Mouse (Mus musculus) kidney, embryonic 15.5 days (tissue): ENCODE measurements around the gene Rassf7. TPM values are rescaled to one million over a fixed set of nuclear protein-coding genes. Genes with fewer than 3 reads are reported as not detected.

Source experiments
- ATAC-seq: fragments of 200-750 bp; cut with Nextera tagmentation; replicated peaks from 2 replicates; pipeline ENCODE4 v1.8.0; 2017; ENCODE audit warnings: moderate TSS enrichment; ENCODE audit not compliant: low FRiP score
- H3K27ac ChIP-seq: fragments of 300-500 bp; sonication (generic); 2 replicates; pipeline ENCODE4 v1.5.1; 2015; ENCODE audit warnings: mild to moderate bottlenecking, inconsistent platforms
- H3K27me3 ChIP-seq: fragments of 300-500 bp; sonication (generic); 2 replicates; pipeline ENCODE4 v1.6.1; 2015; ENCODE audit warnings: inconsistent platforms
- H3K36me3 ChIP-seq: fragments of 300-500 bp; sonication (generic); 2 replicates; pipeline ENCODE4 v1.6.1; 2015; ENCODE audit warnings: inconsistent platforms
- H3K4me1 ChIP-seq: fragments of 300-500 bp; sonication (generic); 2 replicates; pipeline ENCODE4 v1.6.1; 2015; ENCODE audit warnings: inconsistent platforms
- H3K4me2 ChIP-seq: fragments of 300-500 bp; sonication (generic); 2 replicates; pipeline ENCODE4 v1.6.1; 2015; ENCODE audit warnings: moderate library complexity, mild to moderate bottlenecking, inconsistent platforms
- H3K4me3 ChIP-seq: fragments of 300-500 bp; sonication (generic); replicated peaks from 2 replicates; pipeline ENCODE4 v1.5.1; 2015; ENCODE audit warnings: mild to moderate bottlenecking, inconsistent platforms
- H3K9ac ChIP-seq: fragments of 300-500 bp; sonication (generic); 2 replicates; pipeline ENCODE4 v1.6.1; 2015; ENCODE audit warnings: mild to moderate bottlenecking, inconsistent platforms
- H3K9me3 ChIP-seq: fragments of 300-500 bp; sonication (generic); replicated peaks from 2 replicates; pipeline ENCODE4 v1.6.1; 2016; ENCODE audit warnings: inconsistent platforms
- WGBS: fragments of 180-500 bp; shearing (Covaris S2); methylation state at CpG from one replicate; pipeline ENCODE4 v1.1.7; 2015; ENCODE audit warnings: mixed read lengths; 5-methylcytosine and 5-hydroxymethylcytosine counted together
- polyA plus RNA-seq: library from polyadenylated mRNA; unstranded; fragments of >200 nt; fragmentation: Nextera tagmentation; extraction: Ambion mirVana; gene quantifications from 2 replicates; pipeline ENCODE4 v1.2.1, GENCODE M21; 2015

Rassf7 gene
- polyA plus RNA-seq, 1 experiment from 2014 or later = 66.9 TPM

DNA sequence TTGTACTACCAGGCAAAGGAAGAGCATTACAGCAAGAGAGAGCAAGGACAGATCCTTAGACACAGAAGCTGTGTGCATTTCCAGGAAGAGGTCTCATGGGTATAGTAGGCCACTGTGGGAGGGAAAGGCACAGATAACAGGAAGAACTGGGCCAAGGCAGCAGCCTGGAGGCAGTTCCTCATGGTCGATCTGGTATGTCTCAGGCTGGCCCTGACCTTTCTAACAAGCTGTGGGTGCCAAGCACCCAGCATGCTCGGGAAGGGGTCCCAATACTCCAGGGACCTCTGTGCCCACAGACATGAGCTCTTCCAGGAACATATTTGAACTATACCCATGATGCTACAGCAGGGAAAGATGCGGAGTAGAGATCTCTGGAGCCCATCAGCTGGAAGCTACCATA is 11.1 kb upstream of the Rassf7 start:
- Histone ChIP-seq H3K9ac (no peak overlapping the region), H3K9me3 (no peaks in the 10 kb centered on the region), H3K27ac (no peak overlapping the region), H3K4me3 (no peak overlapping the region), H3K36me3 (no peaks in the 10 kb centered on the region), H3K27me3 (no peaks in the 10 kb centered on the region), H3K4me2 (no peak overlapping the region), H3K4me1 (no peaks in the 10 kb centered on the region)
- WGBS = 82% methylated on average over 3 of the region's 3 CpGs
- ATAC-seq = no peak

DNA sequence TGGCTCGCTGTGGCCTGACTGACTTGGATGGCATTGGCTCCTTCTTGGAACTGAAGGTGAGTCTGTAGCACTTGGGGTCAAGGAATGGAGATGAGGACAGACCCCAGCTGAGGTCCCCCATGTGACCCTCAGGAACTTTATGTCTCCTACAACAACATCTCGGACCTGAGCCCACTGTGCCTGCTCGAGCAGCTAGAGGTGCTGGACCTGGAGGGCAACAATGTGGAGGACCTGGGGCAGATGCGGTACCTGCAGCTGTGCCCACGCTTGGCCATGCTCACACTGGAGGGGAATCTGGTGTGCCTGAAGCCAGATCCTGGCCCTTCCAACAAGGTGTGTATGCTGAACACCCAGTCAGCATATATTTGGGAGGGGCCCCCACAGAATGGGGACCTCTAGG is 10.2 kb upstream of the Rassf7 start:
- Histone ChIP-seq H3K9me3 (no peaks in the 10 kb centered on the region), H3K4me2 (no peak overlapping the region), H3K9ac (no peak overlapping the region), H3K4me3 (no peak overlapping the region), H3K27ac (no peak overlapping the region), H3K36me3 (no peaks in the 10 kb centered on the region), H3K4me1 (no peaks in the 10 kb centered on the region), H3K27me3 (no peaks in the 10 kb centered on the region)
- ATAC-seq = no peak
- WGBS = 88% methylated on average over 5 of the region's 5 CpGs

DNA sequence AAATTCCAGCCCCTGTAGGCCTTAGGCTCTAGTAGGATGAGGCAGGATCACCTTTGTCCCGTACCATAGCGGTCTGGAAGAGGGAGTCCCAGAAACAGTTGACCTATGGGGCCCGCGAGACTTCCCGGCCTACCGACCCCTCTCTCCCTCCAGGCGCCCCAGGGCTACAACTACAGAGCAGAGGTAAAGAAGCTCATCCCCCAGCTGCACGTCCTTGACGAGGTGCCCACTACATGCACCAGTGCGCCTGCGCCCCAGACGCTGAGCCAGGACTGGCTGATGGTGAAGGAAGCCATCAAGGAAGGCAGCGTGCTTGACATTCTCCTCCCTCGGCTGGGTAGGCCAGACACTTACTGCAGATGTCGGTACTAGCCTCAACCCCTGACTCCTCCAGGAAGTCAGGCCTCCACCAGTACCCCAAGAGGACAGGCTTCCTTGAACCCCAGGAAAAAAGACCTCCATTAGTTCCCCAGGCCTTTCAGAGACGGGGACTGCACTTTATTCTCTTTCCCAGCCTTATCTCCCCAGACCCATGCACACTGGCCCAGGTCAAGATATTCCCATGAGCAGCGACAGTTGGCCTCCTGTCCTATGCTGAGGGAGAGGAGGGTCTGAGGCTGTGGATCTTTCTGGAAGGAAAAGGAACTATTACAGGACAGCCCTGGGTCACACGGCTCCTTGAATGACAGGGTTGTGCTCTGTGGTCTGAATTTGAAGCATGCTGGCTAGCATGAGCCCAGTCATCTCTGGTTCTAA is 9.3 kb upstream of the Rassf7 start:
- no peak overlapping the region for H3K4me3 ChIP-seq
- WGBS = 90% methylated on average over 18 of the region's 18 CpGs
- H3K9me3 ChIP-seq = no peaks in the 10 kb centered on the region
- no peak overlapping the region for H3K4me2 ChIP-seq
- ATAC-seq = no peak
- H3K27me3 ChIP-seq = no peaks in the 10 kb centered on the region
- H3K9ac ChIP-seq = no peak overlapping the region
- H3K4me1 ChIP-seq = no peaks in the 10 kb centered on the region
- H3K27ac ChIP-seq = no peak overlapping the region
- no peaks in the 10 kb centered on the region for H3K36me3 ChIP-seq

DNA sequence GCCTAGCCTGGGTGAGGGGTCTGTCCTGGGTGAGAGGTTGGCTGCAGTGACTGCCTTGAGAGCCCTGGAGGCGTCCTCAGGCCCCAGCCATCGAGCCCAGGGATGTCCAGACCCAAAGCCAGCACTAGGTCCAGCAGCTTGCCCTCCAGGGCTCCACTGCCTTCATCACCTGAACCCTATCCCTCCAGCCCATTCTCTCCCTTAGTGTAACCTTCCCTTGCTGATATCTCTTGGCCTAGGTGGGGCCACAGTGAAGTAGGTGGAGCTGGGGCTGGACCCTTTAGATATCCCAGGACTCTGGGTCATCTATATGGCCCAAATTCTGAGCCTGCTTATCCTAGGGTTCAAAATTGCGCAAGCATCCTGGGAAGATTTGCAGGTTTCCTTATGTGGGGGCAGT is 6.1 kb upstream of the Rassf7 start:
- Histone ChIP-seq H3K4me2 (no peak overlapping the region), H3K4me3 (no peak overlapping the region), H3K27me3 (no peaks in the 10 kb centered on the region), H3K9me3 (no peaks in the 10 kb centered on the region), H3K36me3 (no peaks in the 10 kb centered on the region), H3K9ac (no peak overlapping the region), H3K4me1 (peaks cover 10% of the 10 kb centered on the region), H3K27ac (no peak overlapping the region)
- ATAC-seq = no peak; the same call in 1 of the 2 replicates
- 83% methylated on average over 3 of the region's 3 CpGs for WGBS

DNA sequence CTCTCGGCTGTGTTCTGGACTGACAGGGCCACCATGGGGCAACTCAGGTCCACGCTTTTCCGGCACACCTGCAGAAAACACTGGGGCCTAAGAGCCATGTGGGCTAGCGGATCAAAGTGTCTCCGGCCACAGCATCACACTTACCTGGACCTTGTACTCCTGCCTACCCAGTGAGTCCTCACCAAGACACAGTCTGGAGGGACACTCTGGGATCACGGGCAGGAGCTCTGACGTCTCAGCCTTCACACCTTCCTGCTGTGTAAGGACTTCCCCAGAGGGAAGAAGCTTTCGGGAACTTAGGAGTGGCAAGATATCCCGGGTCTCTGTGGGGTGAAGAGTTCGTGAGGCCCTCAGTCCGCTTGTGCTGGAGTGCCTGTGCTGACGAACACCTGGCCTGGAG is 5.5 kb upstream of the Rassf7 start:
- no peak for ATAC-seq
- Histone ChIP-seq H3K9me3 (no peaks in the 10 kb centered on the region), H3K36me3 (no peaks in the 10 kb centered on the region), H3K4me2 (no peak overlapping the region), H3K27me3 (no peaks in the 10 kb centered on the region), H3K27ac (no peak overlapping the region), H3K4me3 (no peak overlapping the region), H3K4me1 (peaks cover 16% of the 10 kb centered on the region), H3K9ac (no peak overlapping the region)
- WGBS = 68% methylated on average over 12 of the region's 12 CpGs

DNA sequence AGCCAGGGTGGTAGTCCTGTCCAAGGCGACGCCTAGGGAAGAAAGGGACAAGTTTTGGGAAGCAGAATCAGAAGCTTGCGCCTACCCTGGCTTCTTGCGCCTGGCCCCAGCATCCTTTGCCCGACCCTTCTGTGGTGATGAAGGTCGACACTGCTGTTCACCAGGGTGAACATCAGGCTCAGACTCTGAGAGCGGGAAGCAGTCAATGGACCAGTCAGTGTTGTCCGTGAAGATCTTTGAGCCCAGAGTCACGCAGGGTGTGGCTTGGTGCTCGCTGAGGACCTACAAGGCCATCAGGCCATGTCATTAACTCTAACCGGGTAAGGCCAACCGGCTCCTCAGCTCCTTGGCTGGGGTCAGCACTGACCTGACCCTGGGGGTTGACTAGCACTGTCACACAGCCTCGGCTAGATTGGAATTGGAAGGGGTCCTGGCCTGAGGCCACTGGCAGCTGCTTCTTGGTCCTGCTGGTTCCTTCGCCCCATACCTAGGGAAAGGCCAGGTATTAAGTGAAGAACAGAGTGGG is 5.0 kb upstream of the Rassf7 start:
- Histone ChIP-seq H3K27me3 (no peaks in the 10 kb centered on the region), H3K9ac (no peak overlapping the region), H3K4me2 (no peak overlapping the region), H3K27ac (no peak overlapping the region), H3K36me3 (no peaks in the 10 kb centered on the region), H3K9me3 (no peaks in the 10 kb centered on the region), H3K4me1 (peaks cover 17% of the 10 kb centered on the region), H3K4me3 (no peak overlapping the region)
- no peak for ATAC-seq
- 80% methylated on average over 14 of the region's 14 CpGs for WGBS

DNA sequence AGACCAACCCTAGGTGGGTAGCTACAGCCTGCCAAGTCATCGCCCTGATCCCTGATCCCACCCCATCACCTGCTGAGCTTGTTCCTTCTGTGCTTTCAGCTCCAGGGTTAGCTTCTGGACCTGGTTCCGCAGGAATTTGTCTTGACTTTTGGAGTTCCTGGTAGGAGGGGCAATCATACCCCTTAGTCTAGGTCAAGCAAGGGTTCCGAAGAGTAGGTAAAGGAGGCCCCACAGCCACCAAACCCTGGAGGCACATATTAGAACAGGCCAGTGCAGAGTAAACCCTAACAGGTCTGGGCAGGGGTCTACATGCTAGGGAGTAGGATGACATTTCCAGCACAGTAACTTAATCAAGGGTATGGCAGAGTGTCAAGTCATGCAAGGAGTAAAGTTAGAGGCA is 2.5 kb upstream of the Rassf7 start:
- WGBS = 83% methylated on average over 3 of the region's 3 CpGs
- ATAC-seq = no peak
- H3K27ac ChIP-seq = no peak overlapping the region

DNA sequence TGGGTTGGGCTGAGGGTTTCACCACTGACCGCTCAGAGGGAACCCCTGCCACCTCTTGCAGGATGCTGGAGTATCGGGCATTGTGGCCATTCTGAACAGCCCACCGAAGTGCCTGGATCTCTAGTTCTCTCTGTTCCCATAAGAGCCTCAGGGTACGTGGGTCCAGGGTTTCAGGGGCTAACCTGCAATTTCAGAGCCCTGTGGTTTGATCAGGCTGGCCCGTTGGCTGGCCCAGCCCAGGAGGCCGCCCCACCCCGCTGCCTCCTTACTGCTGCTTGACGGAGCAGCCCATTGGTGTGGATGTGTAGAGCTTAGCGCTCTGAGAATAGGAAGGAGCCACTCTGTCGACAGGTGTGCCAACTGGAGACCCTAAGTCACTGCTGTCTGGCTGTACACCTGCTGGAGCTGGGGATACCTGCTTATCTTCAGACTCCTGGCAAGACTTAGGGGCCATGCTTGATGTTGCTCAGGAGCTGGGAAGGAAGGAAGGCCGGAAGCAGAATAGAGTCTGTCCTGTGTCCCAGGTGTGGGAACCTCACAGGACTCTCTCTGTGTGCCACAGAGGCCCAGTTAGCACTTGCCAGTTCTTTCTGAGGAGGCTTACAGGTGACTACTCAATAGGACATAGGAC is 1.9 kb upstream of the Rassf7 start, which contains the start of gene Lmntd2:
Lmntd2 (minus strand) TSS at position 476 of the 631 bp plus-strand sequence.
- Histone ChIP-seq H3K9me3 (no peaks in the 10 kb centered on the region), H3K27me3 (no peaks in the 10 kb centered on the region), H3K4me1 (peaks cover 46% of the 10 kb centered on the region), H3K36me3 (peaks cover 11% of the 10 kb centered on the region), H3K9ac (peak within 1 kb of the TSS; percentile 60), H3K4me2 (peak within 1 kb of the TSS; percentile 86), H3K27ac (peak within 1 kb of the TSS; percentile 98), H3K4me3 (peak within 1 kb of the TSS; percentile 63)
- WGBS = 95% methylated on average over 11 of the region's 11 CpGs
- ATAC-seq = no peak

More for the DNA sequence above, 2.5 kb upstream of the Rassf7 start:
- H3K9ac ChIP-seq = no peak overlapping the region
- H3K36me3 ChIP-seq = peaks cover 5% of the 10 kb centered on the region
- no peaks in the 10 kb centered on the region for H3K9me3 ChIP-seq
- no peak overlapping the region for H3K4me3 ChIP-seq
- H3K4me1 ChIP-seq = peaks cover 40% of the 10 kb centered on the region
- H3K27me3 ChIP-seq = no peaks in the 10 kb centered on the region
- H3K4me2 ChIP-seq = no peak overlapping the region

DNA sequence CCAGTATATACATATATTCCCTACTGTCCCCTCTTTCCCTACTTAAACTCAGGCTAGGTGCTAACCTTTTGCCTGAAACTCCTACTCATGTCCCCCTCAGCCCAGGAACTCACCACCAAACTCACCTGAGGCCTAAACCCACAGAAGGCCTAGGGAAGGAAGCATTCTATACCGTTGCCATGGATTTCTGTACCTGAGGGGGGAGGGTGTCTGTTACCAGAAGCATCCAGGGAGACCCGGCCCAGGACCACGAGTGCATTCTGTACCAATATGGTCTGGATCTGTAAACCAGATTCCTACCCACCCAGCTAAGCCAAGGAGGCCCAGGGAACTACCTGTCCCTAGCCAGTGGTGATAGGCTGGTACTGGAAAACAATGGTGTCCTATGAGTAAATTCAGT is 1.4 kb upstream of the Rassf7 start:
- Histone ChIP-seq H3K27me3 (no peaks in the 10 kb centered on the region), H3K27ac (peak overlapping the region; percentile 98), H3K4me2 (peak overlapping the region; percentile 86), H3K36me3 (peaks cover 17% of the 10 kb centered on the region), H3K9ac (peak overlapping the region; percentile 60; the same call in 1 of the 2 replicates), H3K4me1 (peaks cover 46% of the 10 kb centered on the region), H3K4me3 (no peak overlapping the region), H3K9me3 (no peaks in the 10 kb centered on the region)
- WGBS = 68% methylated on average over 3 of the region's 3 CpGs
- no peak for ATAC-seq

DNA sequence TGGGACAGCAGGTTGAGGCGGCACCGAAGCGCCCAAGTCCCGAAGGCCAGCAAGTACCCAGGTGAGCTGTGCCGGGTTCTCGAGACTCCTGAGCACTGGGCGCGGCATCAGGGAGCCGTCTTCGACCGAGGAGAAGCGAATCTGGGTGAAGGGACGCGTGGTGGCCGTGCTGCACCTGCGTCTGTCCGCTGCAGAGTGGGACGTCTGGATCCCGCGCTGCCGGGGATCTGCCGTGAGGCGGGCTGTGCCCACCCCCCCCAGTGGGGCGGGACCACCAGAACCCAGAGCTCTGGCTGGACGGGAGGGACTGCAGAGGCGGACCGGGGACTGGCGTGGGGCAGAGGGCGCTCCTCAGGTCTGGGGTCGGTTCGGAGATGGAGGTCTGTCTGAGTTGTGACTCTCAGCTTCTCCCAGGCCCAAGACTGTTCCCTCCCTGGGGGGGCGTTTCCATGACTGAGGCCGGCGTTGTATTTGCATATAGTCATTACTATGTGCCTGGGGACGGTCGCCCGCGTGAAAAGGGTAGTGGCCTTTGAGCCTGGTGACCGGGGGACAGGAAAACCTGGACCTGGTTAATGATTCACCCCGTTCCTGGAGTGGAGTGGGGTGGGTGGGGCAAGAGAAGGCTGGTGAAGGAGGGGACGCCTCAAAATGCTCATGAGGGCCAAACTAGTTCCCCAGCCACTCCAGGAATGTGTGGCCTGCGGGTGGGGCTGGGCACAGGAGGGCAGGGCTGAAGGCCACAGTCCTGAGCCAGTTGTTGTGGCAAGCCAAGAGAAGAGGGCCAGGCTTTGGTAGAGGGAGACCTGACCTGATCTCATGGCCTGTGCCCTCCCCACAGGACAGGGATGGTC is 447 bp downstream of the Rassf7 start:
- peaks cover 62% of the 10 kb centered on the region for H3K4me1 ChIP-seq
- H3K9me3 ChIP-seq = no peaks in the 10 kb centered on the region
- H3K27me3 ChIP-seq = no peaks in the 10 kb centered on the region
- 2% methylated on average over 42 of the region's 42 CpGs for WGBS
- H3K4me3 ChIP-seq = peak overlapping the region; percentile 63
- H3K36me3 ChIP-seq = peaks cover 22% of the 10 kb centered on the region
- peak overlapping the region; percentile 60 for H3K9ac ChIP-seq
- peak overlapping the region; percentile 98 for H3K27ac ChIP-seq
- peak overlapping the region; percentile 86 for H3K4me2 ChIP-seq
- peak; percentile 72 for ATAC-seq

DNA sequence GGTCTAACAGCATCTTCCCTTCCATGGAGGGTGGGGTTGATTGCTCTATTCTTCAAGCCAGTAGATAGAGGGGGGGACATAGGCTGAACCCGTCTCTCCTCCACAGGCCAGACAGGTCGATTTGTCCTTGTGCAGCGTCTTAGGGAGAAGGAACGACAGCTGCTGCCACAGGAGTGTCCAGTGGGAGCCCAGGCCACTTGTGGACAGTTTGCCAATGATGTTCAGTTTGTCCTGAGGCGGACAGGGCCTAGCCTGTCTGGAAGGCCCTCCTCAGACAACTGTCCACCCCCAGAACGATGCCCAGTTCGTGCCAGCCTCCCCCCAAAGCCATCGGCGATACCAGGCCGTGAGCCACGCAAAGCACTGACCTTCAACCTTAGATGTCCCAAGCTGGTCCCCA is 1.2 kb downstream of the Rassf7 start:
- Histone ChIP-seq H3K4me1 (peaks cover 68% of the 10 kb centered on the region), H3K27ac (peak overlapping the region; percentile 98)

More for the DNA sequence above, 1.2 kb downstream of the Rassf7 start:
- Histone ChIP-seq H3K4me2 (peak overlapping the region; percentile 86), H3K9ac (no peak overlapping the region), H3K9me3 (no peaks in the 10 kb centered on the region), H3K36me3 (peaks cover 22% of the 10 kb centered on the region), H3K4me3 (peak overlapping the region; percentile 63), H3K27me3 (no peaks in the 10 kb centered on the region)
- WGBS = 87% methylated on average over 11 of the region's 11 CpGs
- no peak for ATAC-seq
